Mouse (Mus musculus): ENCODE measurements at regions not wholly inside any gene's neighbourhood (a gene's known extent, or its start where the extent isn't known, plus 50 kb on each side); places are given as distances from the start of the nearest gene placed in this dataset. TPM values are rescaled to one million over a fixed set of nuclear protein-coding genes. Genes with fewer than 3 reads are reported as not detected.

DNA sequence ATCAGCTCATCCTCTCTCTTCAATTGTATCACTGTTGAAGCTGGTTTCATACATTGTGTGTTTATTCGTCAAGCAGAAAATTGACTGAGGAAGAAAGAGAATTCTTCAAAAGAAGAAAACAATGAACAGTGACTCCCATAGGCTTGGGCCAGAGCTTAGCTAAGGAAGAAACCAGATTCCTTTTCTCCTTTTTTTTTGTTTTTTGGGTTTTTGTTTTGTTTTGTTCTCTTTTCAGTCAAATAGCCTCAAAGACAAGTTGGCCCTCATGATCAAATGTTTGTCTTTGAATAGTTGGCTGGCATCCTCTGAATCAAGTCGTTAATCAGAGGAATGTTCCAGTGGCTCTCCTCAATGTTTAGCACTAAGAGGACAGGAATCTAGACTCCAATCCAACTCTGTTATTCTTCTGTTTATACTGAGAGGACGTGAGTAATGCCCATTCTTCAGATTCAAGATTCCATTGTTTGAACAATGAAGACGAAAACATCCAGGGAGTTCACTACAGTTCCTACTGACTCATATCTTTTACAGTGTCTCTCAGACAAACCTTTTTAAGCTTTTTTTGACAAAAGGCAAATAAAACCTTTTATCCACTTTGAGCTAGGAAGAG, 86.1 kb upstream of the Adgrl4 start:
- no peak for ATAC-seq (ENCODE audit: insufficient number of reproducible peaks, insufficient read depth, low FRiP score, low TSS enrichment, low read depth)
- 81% methylated on average over 4 of the region's 4 CpGs for WGBS
- no peaks in the 10 kb centered on the region for H3K27me3 ChIP-seq
- H3K36me3 ChIP-seq = no peaks in the 10 kb centered on the region
- H3K27ac ChIP-seq = no peak overlapping the region
- no peak overlapping the region for H3K9ac ChIP-seq (replicated peaks)
- H3K4me3 ChIP-seq (replicated peaks) = no peak overlapping the region
- no peak overlapping the region for H3K4me2 ChIP-seq
- no peaks in the 10 kb centered on the region for H3K4me1 ChIP-seq (replicated peaks)
- H3K9me3 ChIP-seq = no peaks in the 10 kb centered on the region

DNA sequence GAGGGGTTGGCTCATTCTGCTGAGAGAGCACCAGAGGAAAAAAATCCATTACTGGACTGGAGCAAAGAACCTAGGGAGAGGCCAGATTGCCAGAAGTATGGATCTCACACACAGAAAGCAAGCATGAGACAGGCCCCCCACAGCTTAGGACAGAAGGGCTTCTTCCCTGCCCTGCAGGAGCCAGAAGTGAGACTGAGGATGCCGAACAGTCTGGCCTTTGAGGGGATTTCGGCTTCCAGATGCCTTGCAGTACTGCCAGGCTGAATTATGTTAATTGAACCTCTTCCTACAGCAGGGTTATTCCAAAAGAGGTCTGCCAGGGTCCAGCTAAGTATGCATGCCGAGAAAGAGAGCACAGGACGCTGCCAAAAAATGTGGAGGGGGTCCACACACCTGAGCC, 71.4 kb upstream of the Adgrl4 start:
- no peaks in the 10 kb centered on the region for H3K36me3 ChIP-seq
- no peaks in the 10 kb centered on the region for H3K4me1 ChIP-seq (replicated peaks)
- 64% methylated on average over 4 of the region's 4 CpGs for WGBS
- H3K27ac ChIP-seq = no peak overlapping the region
- H3K9me3 ChIP-seq = no peaks in the 10 kb centered on the region
- no peak overlapping the region for H3K9ac ChIP-seq (replicated peaks)
- no peak overlapping the region for H3K4me2 ChIP-seq
- H3K4me3 ChIP-seq (replicated peaks) = no peak overlapping the region
- ATAC-seq (ENCODE audit: insufficient number of reproducible peaks, insufficient read depth, low FRiP score, low TSS enrichment, low read depth) = no peak
- H3K27me3 ChIP-seq = no peaks in the 10 kb centered on the region

DNA sequence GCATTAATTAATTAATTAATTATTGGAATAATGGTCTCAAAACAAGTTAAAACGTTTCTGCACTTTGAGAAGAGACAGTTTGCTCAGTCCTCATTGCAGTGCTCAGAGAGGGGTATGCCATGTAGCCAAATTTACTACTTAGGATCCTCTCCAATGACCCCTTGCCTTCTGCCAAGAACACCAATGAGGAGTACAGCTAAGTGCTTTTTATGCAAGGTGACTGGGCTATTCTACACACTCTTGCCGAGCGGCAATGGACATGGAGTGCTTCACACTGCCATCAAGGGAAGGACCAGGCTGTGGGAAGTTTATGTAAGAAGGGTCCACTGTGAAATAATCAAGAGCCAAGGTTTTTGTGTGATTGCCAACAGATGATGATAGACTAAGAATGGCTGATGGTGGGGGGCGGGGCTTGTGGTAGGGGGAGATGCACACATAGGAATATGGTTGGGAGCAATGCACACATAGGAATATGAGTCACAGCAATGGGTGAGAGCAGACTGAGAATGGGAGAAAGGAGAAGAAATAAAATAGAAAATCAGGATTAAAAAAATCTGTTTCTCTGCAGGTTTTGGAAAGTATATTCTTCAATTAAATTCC, 70.9 kb upstream of the Adgrl4 start:
- H3K9ac ChIP-seq (replicated peaks) = no peak overlapping the region
- H3K4me1 ChIP-seq (replicated peaks) = no peaks in the 10 kb centered on the region
- 80% methylated on average over 4 of the region's 4 CpGs for WGBS
- no peaks in the 10 kb centered on the region for H3K36me3 ChIP-seq
- no peak overlapping the region for H3K4me3 ChIP-seq (replicated peaks)
- H3K27ac ChIP-seq = no peak overlapping the region
- no peaks in the 10 kb centered on the region for H3K9me3 ChIP-seq
- H3K4me2 ChIP-seq = no peak overlapping the region
- ATAC-seq (ENCODE audit: insufficient number of reproducible peaks, insufficient read depth, low FRiP score, low TSS enrichment, low read depth) = no peak
- no peaks in the 10 kb centered on the region for H3K27me3 ChIP-seq

DNA sequence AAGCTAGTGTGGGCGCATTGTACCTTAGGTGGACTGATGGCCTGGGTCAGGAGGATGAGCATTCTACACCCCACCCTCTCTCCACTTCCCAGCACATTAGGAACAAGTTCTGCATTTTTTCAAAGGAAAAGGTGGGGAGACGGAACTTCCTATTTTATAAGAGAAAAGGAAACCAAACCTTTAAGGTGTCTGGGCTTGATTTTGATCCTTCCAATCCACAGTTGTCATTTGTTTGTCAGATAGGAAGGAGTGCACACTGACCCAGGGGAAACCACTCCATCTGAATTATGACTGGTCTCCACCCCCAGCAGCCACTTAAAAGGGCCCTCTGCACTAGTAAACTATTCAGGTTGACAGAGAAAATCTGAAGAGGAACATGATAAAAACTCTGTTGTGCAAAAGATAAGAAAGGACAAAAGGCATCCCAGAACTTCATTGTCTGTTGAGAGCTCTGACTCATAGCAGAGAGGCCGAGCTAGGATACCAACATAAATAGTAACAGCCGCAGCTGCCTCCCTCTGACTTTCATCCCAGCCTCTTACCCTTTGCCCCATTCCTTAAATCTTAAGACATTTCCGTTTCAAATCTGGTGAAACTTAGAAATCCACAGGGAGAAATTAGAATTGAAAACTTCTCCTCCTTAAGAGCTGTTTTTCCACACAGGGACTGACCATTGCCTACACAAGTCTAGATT, 54.2 kb upstream of the Adgrl4 start:
- 74% methylated on average over 5 of the region's 5 CpGs for WGBS
- Histone ChIP-seq H3K4me2 (no peak overlapping the region), H3K4me3 (replicated peaks) (no peak overlapping the region), H3K9ac (replicated peaks) (no peak overlapping the region), H3K27ac (no peak overlapping the region), H3K27me3 (0 out of 2 replicates have a peak, but pooled peaks cover 5% of the 10 kb centered on the region), H3K4me1 (replicated peaks) (no peaks in the 10 kb centered on the region), H3K9me3 (no peaks in the 10 kb centered on the region), H3K36me3 (no peaks in the 10 kb centered on the region)
- ATAC-seq (ENCODE audit: insufficient number of reproducible peaks, insufficient read depth, low FRiP score, low TSS enrichment, low read depth) = no peak

DNA sequence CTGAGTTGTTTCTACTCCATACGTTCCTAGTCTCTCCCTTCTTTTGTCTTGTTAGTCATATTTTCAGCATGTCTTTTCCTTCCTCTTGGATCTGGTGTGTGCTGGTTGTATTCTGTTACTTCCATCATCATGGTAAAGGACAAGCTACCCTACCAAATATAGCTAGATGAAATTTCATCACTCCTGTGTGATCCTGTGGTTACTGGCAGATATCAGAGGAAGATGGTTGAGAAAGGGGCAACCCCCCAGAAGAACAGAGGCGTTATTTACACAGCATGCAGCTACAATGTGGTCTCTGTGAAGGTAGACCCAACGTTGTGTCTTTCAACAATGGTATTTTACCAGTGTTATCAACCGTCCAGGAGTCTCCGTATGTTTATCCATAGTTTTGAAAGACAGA, 52.8 kb upstream of the Adgrl4 start:
- Histone ChIP-seq H3K4me1 (replicated peaks) (no peaks in the 10 kb centered on the region), H3K9ac (replicated peaks) (no peak overlapping the region), H3K4me3 (replicated peaks) (no peak overlapping the region), H3K9me3 (no peaks in the 10 kb centered on the region), H3K27ac (no peak overlapping the region), H3K27me3 (0 out of 2 replicates have a peak, but pooled peaks cover 5% of the 10 kb centered on the region), H3K4me2 (no peak overlapping the region), H3K36me3 (no peaks in the 10 kb centered on the region)
- no peak for ATAC-seq (ENCODE audit: insufficient number of reproducible peaks, insufficient read depth, low FRiP score, low TSS enrichment, low read depth)
- 86% methylated on average over 5 of the region's 5 CpGs for WGBS

DNA sequence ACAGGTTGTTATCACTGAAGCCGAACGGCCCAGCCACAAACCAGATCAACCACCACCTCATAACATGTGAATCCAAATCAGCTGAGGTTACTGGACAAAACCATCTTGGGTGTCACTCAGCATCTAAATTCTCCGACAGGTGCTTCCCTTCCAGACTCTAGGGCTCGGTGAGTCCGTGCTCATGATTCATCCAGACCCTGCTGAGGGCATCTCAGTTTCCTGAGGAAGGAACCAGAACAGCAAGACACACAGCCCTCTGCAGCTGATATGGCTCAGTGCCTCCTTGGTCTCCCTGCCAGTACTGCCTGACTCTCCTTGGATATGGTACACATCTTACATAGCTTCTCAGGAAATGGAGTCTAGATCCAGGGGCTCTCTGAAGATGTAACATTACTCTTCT, 51.6 kb upstream of the Adgrl4 start:
- no peaks in the 10 kb centered on the region for H3K4me1 ChIP-seq (replicated peaks)
- H3K36me3 ChIP-seq = no peaks in the 10 kb centered on the region
- no peak for ATAC-seq (ENCODE audit: insufficient number of reproducible peaks, insufficient read depth, low FRiP score, low TSS enrichment, low read depth)
- H3K27me3 ChIP-seq = 0 out of 2 replicates have a peak, but pooled peaks cover 5% of the 10 kb centered on the region
- 92% methylated on average over 5 of the region's 5 CpGs for WGBS
- no peaks in the 10 kb centered on the region for H3K9me3 ChIP-seq
- H3K9ac ChIP-seq (replicated peaks) = no peak overlapping the region
- H3K4me3 ChIP-seq (replicated peaks) = no peak overlapping the region
- no peak overlapping the region for H3K27ac ChIP-seq
- no peak overlapping the region for H3K4me2 ChIP-seq

Small RNA genes lying in the stretch of these regions (microRNA-seq; reads per million reads assigned to microRNA genes)
- not detected for gene Mir3963
